Mouse (Mus musculus) heart, postnatal 36 days (tissue): ENCODE measurements at regions not wholly inside any gene's neighbourhood (a gene's known extent, or its start where the extent isn't known, plus 50 kb on each side); places are given as distances from the start of the nearest gene placed in this dataset.

Experiments used
- DNase-seq, 2 experiments: peaks; one replicate each; pipeline ENCODE4 v3.0.0; 2021 to 2022
- intact Hi-C: fragments of 180-260 bp; cut with DNase I; formaldehyde crosslinking; loops from one replicate; pipeline ENCODE4 v1.15.1; 2025

DNA sequence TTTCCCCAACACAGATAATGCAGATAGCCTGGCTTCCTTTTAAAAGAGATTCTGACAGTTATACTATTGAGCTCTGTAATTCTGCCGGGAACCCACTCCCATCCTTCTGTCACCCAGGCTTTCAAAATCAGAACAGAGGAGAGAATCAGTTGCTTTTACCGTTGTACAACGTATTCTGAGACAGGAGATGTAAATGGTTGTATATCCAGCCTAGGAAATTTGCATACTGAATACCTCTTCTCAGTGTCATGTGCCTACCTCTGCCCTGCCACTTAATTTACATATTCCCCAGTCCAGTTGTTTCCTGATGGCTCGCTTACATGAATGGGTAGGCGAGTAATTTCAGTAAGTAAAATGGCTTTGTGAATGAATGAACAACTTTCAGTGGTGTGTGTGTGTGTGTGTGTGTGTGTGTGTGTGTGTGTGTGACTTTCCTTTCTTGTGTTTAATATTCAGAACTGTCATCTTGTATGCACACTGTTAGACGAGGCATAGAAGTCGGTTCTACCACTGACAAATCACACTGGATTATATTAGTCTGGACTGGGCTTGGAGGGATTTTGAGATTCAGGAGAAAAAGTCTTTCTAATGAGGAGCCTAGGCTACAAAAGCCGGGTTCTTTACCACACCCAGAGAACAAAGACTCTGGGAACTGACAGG is 282.2 kb upstream of the Cdh6 start:
- intact Hi-C loops: no loop called here
- no peak for DNase-seq

DNA sequence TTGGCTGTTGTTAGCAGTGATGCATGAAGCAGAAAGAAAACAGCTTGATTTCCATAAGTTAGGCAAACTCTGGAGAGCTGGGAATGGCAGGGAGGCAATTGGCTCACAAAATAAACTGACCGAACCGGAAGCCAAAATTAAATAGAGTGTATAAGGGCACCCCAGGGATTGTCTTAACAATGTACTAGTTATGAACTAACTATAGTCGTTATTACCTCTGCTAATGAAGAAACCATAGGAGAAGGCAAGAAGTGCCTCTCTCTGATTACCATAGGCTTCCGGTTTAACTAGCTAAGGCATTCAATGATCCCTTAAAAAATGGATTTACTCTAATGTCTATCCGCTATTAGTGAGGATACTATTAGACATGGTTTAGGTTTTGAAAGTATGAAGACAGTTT is 276.9 kb upstream of the Cdh6 start:
- intact Hi-C loops: no loop called here

DNA sequence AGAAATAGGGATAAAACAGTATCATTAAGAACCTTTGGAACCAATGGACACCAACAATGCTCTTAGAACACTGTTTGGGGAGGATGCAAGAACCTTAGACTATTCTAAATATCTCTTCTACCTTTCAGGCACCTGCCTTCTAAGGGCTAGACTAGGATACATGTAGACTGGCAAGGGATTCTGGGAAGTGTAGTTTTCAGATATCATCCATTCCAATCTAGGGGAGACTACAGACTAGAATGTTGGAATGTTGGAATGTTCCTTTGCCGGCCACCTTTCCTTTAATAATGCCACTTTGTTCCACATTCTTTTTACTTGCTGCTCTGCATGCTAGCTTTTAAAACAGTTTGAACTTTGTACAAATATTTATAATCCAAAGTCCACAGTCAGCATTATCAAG is 261.1 kb upstream of the Cdh6 start:
- no peak for DNase-seq
- intact Hi-C loops: no loop called here

More for the DNA sequence above, 276.9 kb upstream of the Cdh6 start:
- DNase-seq: no peak

DNA sequence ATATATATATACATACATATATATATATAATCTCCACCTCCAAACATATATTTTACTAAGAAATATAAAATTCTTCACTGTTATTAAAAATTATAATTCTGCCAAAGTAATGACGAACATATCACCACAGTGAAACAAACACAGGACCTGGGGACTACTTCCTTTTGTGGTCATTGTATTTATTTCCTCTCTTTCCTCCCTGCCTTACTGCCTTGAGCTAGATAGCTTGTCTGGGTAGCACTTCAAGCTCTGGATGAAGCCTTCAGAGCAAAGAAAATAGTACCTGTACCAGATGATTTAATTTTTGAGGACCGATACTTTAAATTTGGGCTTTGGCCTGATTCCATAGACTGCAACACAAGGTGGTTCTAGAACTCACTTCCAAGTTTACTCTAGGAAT is 259.5 kb upstream of the Cdh6 start:
- intact Hi-C loops: no loop called here
- no peak for DNase-seq

GRCm38 (mm10) chr15:13419616-13420015 is 246.1 kb upstream of the Cdh6 start:
- no peak for DNase-seq
- intact Hi-C loops: no loop called here

DNA sequence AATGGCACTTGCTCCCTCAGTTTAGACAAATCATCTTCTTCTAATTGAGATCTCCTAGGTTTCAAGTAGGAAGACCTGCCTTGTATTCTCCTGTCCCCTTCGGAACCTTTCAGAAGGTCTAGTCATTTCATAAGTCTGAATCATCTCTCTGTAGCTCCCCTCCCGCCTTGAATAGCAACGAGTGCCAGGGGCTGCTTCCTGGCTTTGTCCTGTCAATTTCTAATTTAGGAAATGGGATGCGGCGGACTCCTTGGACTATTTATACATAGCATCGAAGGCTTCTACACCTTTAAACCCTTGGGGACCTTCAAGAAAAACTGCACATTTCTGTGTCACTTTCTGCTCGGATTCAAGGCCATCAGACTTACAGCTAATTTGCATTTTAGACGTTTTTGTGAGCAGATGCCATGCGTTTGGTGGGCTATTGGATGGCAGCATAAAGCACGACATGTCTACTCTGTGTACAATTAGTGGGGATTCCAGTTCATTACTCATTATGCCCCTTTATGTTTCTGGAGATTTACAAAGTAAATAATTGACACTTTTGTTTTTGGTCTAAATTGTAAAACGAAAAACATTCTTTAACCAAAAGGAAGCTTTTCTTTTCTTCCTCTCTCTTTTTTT is 236.7 kb upstream of the Cdh6 start:
- intact Hi-C loops: no loop called here
- no peak for DNase-seq

- intact Hi-C loops: no loop called here
Observed at GRCm38 (mm10) chr15:13393155-13393554, 219.7 kb upstream of the Cdh6 start.

GRCm38 (mm10) chr15:13391331-13391730 is 217.9 kb upstream of the Cdh6 start:
- DNase-seq: no peak
- intact Hi-C loops: no loop called here

More at GRCm38 (mm10) chr15:13393155-13393554, 219.7 kb upstream of the Cdh6 start:
- no peak for DNase-seq

DNA sequence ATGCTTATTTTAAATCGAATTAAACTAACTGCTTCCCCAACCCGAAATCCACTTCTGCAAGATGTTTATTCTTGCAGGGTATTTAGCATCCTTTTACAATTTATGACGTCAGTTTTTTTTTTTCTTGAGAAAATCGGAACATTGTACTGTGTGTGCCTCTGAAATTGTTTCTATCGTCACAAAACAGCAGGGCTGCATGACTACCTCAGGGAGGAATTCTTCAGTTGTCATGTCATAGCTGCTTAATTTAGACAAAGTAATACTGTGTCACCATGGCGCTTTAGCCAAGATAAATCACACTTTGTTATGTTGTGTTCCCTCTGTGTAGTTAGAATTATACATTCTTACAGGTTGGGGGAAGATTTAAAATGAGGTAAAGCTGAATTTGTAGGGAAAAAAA is 211.3 kb upstream of the Cdh6 start:
- no peak for DNase-seq

DNA sequence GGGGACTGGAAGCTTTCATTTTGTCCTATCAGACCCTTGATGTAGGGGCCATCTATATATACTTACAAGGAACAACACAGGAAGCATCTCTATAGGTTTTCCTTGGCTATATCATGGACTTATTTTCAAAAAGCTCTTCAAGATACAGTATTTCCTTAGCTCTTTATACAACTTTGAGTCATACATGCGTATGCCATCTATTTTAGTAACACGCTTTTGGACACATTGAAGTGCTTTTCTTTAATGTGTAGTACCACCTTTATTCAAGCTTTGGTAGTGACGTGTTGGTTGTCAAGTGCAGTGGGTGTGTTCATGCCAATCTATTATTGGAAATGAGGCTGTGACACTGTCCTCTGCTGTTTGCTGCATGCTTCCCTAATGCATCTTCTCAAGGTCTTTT is 202.1 kb upstream of the Cdh6 start:
- DNase-seq: no peak
- intact Hi-C loops: no loop called here

More for the DNA sequence above, 211.3 kb upstream of the Cdh6 start:
- intact Hi-C loops: no loop called here

- intact Hi-C loops: no loop called here
- no peak for DNase-seq
Observed at GRCm38 (mm10) chr15:13368799-13369198, 195.3 kb upstream of the Cdh6 start.

DNA sequence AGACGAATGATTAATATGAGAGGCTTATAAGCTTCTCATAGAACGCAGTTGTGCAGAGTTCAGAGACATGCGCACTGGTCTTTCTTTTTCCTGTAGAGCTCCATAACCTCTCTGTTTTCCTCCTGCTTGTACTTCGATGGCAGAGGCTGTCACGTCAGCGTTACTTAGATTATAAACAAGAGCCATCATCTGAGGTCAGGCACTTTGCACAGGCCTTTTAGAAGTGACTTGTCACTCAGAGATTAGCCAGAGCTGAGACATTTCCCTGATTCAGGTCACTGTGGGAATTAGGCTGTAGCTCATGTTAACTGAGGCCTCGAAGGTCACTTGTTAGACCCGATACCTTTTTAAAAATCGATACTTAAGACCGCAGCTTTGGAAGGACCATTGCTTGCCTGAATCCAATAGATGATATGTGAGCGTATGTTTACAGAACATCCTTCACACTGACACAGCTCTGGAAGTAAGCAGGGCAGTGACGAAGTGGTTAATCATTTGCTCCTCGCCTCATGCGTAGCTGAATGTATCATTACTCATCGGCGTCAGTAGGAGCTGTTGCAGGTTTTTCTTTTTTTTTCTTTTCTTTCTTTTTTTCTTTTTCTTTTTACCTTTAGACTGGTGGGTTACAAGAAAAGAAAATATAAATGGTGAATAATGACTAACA is 193.9 kb upstream of the Cdh6 start:
- DNase-seq: no peak
- intact Hi-C loops: no loop called here

- DNase-seq: no peak
- intact Hi-C loops: no loop called here
Observed at GRCm38 (mm10) chr15:13366606-13367005, 193.1 kb upstream of the Cdh6 start.

DNA sequence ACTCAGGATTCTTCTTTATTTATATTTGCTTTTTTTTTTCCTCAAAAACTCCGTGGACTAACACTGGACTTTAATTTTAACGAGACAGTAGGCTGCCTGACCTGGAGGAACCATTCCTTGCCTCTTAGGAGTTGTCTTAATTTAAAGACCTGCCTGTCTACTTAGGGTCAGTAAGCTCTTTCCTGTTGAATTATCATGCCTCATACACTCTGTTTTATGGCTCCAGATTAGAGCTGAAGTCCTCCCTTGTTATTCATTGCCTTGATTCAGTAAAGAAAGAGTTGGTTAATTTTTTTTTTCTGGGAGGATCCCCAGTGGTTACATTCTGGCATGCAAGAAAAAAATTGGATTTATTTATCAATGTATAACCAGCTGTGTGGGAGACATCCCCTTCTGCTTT is 187.3 kb upstream of the Cdh6 start:
- no peak for DNase-seq
- intact Hi-C loops: no loop called here

GRCm38 (mm10) chr15:13359026-13359425 is 185.6 kb upstream of the Cdh6 start:
- no peak for DNase-seq
- intact Hi-C loops: no loop called here

DNA sequence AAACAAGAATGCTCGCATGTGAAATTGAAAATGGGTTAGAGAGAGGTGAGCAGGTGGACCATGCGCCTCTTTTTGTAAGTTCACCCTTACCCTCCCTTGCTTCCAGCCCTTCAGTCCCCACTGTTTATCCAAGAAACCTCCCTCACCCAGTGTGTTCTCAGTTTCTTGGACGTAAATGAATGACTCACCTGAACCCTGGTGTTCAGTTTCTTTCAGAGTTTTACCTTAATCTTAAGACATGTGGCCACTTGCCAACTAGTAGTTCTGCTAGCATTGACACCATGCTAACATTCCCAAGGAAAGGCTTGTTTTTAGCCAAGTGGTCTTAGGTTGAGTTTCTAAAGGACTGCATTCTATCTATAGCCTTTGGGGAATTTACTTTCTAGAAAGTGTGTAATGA is 176.8 kb upstream of the Cdh6 start:
- DNase-seq: no peak
- intact Hi-C loops: no loop called here

GRCm38 (mm10) chr15:13336392-13336791 is 162.9 kb upstream of the Cdh6 start:
- intact Hi-C loops: no loop called here
- no peak for DNase-seq

- DNase-seq: no peak
- intact Hi-C loops: no loop called here
Observed at GRCm38 (mm10) chr15:13324439-13324838, 151.0 kb upstream of the Cdh6 start.

DNA sequence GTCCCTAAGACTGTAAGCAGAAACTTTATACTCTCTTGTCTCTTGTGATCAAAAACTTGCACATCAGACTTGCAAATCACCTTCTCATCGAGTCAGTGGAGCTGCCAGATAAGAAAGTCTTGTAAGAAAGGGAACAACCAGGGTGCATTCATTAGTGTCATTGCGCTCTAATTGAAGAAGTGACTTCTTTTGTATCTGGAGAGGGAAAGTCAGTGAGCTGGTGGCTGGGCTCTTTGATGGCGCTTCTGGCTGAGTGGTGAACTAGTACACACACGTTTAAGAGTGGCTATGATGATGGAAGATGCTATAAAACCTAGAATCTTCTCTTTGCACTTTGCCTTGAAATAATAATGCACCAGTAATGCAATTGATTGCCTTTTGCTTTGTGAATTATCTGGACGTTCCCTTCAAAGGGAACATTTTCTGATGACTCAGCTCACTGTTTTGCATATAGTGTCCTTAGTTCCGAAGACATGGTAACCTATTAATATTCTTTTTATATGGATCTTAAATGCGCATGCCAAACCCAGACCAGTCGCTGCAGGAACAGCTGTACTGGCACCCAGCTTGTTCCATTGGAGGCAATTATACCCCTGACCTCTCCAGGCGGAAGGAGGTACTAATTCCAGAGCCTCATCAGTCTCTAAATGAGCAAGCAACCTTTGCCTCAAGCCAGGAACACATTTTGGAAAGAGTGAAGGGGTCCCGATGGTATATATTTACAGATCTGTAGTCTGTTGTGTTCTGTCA is 147.3 kb upstream of the Cdh6 start:
- intact Hi-C loops: no loop called here
- no peak for DNase-seq

GRCm38 (mm10) chr15:13304562-13304961 is 131.1 kb upstream of the Cdh6 start:
- intact Hi-C loops: no loop called here
- no peak for DNase-seq

- intact Hi-C loops: no loop called here
- DNase-seq: no peak
Observed at GRCm38 (mm10) chr15:13303456-13303855, 130.0 kb upstream of the Cdh6 start.
